Mouse (Mus musculus) midbrain, embryonic 10.5 days (tissue): ENCODE data around the gene Upf3b. TPM values are rescaled to one million over a fixed set of nuclear protein-coding genes. Genes with fewer than 3 reads are reported as not detected.
"Not testable (repeated sequence)": the region's sequence is repeated elsewhere in the genome, so short reads cannot be mapped to it uniquely, and the experiment has no call there.

Source experiments
- DNase-seq: peaks from one replicate; pipeline ENCODE4 v3.0.0-alpha.2; 2017; ENCODE audit warnings: low spot score
- H3K27ac ChIP-seq: fragments of 300-500 bp; sonication (generic); replicated peaks from 2 replicates; pipeline ENCODE4 v1.5.1; 2016; ENCODE audit warnings: mild to moderate bottlenecking
- H3K27me3 ChIP-seq: fragments of 300-500 bp; sonication (generic); 2 replicates; pipeline ENCODE4 v1.6.1; 2016; ENCODE audit warnings: low read depth, mild to moderate bottlenecking; ENCODE audit not compliant: poor library complexity, severe bottlenecking
- H3K36me3 ChIP-seq: fragments of 300-500 bp; sonication (generic); 2 replicates; pipeline ENCODE4 v1.6.1; 2016; ENCODE audit warnings: mild to moderate bottlenecking, moderate library complexity
- H3K4me1 ChIP-seq: fragments of 300-500 bp; sonication (generic); 2 replicates; pipeline ENCODE4 v1.6.1; 2016
- H3K4me3 ChIP-seq: fragments of 300-500 bp; sonication (generic); 2 replicates; pipeline ENCODE4 v1.5.1; 2016; ENCODE audit warnings: mild to moderate bottlenecking, moderate library complexity
- H3K9me3 ChIP-seq: fragments of 300-500 bp; sonication (generic); replicated peaks from 2 replicates; pipeline ENCODE4 v1.6.1; 2016; ENCODE audit warnings: mild to moderate bottlenecking
- WGBS: fragments of 180-500 bp; shearing (Covaris S2); methylation state at CpG from one replicate; pipeline ENCODE4 v1.1.7; 2016; 5-methylcytosine and 5-hydroxymethylcytosine counted together
- polyA plus RNA-seq: library from polyadenylated mRNA; unstranded; fragments of >200 nt; fragmentation: Nextera tagmentation; extraction: Ambion mirVana; gene quantifications from 2 replicates; pipeline ENCODE4 v1.2.1, GENCODE M21; 2016

Upf3b gene
- 19.3 and 20.8 TPM in 2 replicates for polyA plus RNA-seq

GRCm38 (mm10) chrX:37110193-37110880 lies at the start of gene Upf3b:
Gene Upf3b (minus strand): TSS chrX:37110322.
- H3K36me3 ChIP-seq: peaks cover 14% of the 10 kb centered on the region
- H3K27ac ChIP-seq: peak within 1 kb of the TSS; percentile 86
- 22% methylated on average over 30 of the region's 30 CpGs for WGBS
- peak; percentile 89 for DNase-seq
- peak within 1 kb of the TSS; percentile 63 for H3K4me3 ChIP-seq
- peaks cover 2% of the 10 kb centered on the region for H3K27me3 ChIP-seq
- H3K9me3 ChIP-seq: no peaks in the 10 kb centered on the region
- no peaks in the 10 kb centered on the region for H3K4me1 ChIP-seq

GRCm38 (mm10) chrX:37157839-37158238 lies 47.7 kb upstream of the Upf3b start:
- Histone ChIP-seq H3K9me3 (no peaks in the 10 kb centered on the region), H3K27ac (no peak overlapping the region), H3K36me3 (peaks cover 29% of the 10 kb centered on the region), H3K4me3 (no peak overlapping the region), H3K27me3 (no peaks in the 10 kb centered on the region), H3K4me1 (no peaks in the 10 kb centered on the region)
- DNase-seq: no peak
- WGBS: 50% methylated on average over 4 of the region's 4 CpGs

GRCm38 (mm10) chrX:37144954-37145353 lies 34.8 kb upstream of the Upf3b start:
- Histone ChIP-seq H3K4me3 (no peak overlapping the region), H3K4me1 (no peaks in the 10 kb centered on the region), H3K27me3 (no peaks in the 10 kb centered on the region), H3K27ac (no peak overlapping the region), H3K36me3 (peaks cover 49% of the 10 kb centered on the region), H3K9me3 (no peaks in the 10 kb centered on the region)
- DNase-seq: peak; percentile 13
- WGBS: 95% methylated on average over 2 of the region's 2 CpGs

GRCm38 (mm10) chrX:37144498-37144897 lies 34.4 kb upstream of the Upf3b start:
- H3K4me3 ChIP-seq: not testable (repeated sequence)
- peaks cover 50% of the 10 kb centered on the region for H3K36me3 ChIP-seq
- 25% methylated on average over 1 of the region's 4 CpGs for WGBS

GRCm38 (mm10) chrX:37141732-37142131 lies 31.6 kb upstream of the Upf3b start:
- Histone ChIP-seq H3K27ac (no peak overlapping the region), H3K4me3 (no peak overlapping the region), H3K4me1 (no peaks in the 10 kb centered on the region), H3K9me3 (no peaks in the 10 kb centered on the region), H3K27me3 (no peaks in the 10 kb centered on the region), H3K36me3 (peaks cover 67% of the 10 kb centered on the region)
- DNase-seq: no peak
- WGBS: 90% methylated on average over 3 of the region's 3 CpGs

More at GRCm38 (mm10) chrX:37144498-37144897, 34.4 kb upstream of the Upf3b start:
- not testable (repeated sequence) for H3K9me3 ChIP-seq, H3K4me1 ChIP-seq, H3K27ac ChIP-seq, H3K27me3 ChIP-seq, DNase-seq

GRCm38 (mm10) chrX:37126671-37127358 lies 16.7 kb upstream of the Upf3b start, which contains the start of gene Nkap:
Gene Nkap (plus strand): TSS chrX:37126795.
- peak within 1 kb of the TSS; percentile 73 for H3K4me3 ChIP-seq
- H3K36me3 ChIP-seq: peaks cover 7% of the 10 kb centered on the region
- DNase-seq: peak; percentile 72
- no peaks in the 10 kb centered on the region for H3K9me3 ChIP-seq
- H3K27ac ChIP-seq: peak within 1 kb of the TSS; percentile 90
- no peaks in the 10 kb centered on the region for H3K27me3 ChIP-seq
- 12% methylated on average over 58 of the region's 58 CpGs for WGBS
- peaks cover 11% of the 10 kb centered on the region for H3K4me1 ChIP-seq

GRCm38 (mm10) chrX:37125511-37125910 lies 15.4 kb upstream of the Upf3b start:
- Histone ChIP-seq H3K27me3 (no peaks in the 10 kb centered on the region), H3K36me3 (no peaks in the 10 kb centered on the region), H3K27ac (no peak overlapping the region), H3K9me3 (no peaks in the 10 kb centered on the region), H3K4me3 (no peak overlapping the region), H3K4me1 (peaks cover 11% of the 10 kb centered on the region)
- DNase-seq: no peak
- 94% methylated on average over 7 of the region's 7 CpGs for WGBS

GRCm38 (mm10) chrX:37120212-37120611 lies 10.1 kb upstream of the Upf3b start:
- Histone ChIP-seq H3K36me3 (no peaks in the 10 kb centered on the region), H3K27me3 (peaks cover 17% of the 10 kb centered on the region), H3K27ac (no peak overlapping the region), H3K4me1 (no peaks in the 10 kb centered on the region), H3K9me3 (0 out of 2 replicates have a peak, but pooled peaks cover 4% of the 10 kb centered on the region), H3K4me3 (no peak overlapping the region)
- DNase-seq: no peak
- WGBS: 76% methylated on average over 5 of the region's 5 CpGs

GRCm38 (mm10) chrX:37119585-37119984 lies 9.5 kb upstream of the Upf3b start:
- Histone ChIP-seq H3K4me3 (no peak overlapping the region), H3K4me1 (no peaks in the 10 kb centered on the region), H3K27ac (no peak overlapping the region), H3K9me3 (0 out of 2 replicates have a peak, but pooled peaks cover 4% of the 10 kb centered on the region), H3K27me3 (peaks cover 18% of the 10 kb centered on the region), H3K36me3 (no peaks in the 10 kb centered on the region)
- WGBS: 65% methylated on average over 3 of the region's 3 CpGs
- DNase-seq: no peak

- DNase-seq: no peak
- no peaks in the 10 kb centered on the region for H3K36me3 ChIP-seq
- H3K27ac ChIP-seq: no peak overlapping the region
- H3K4me3 ChIP-seq: no peak overlapping the region
- peaks cover 18% of the 10 kb centered on the region for H3K27me3 ChIP-seq
- no CpG with 5 or more reads among the region's 5 CpGs for WGBS
- H3K9me3 ChIP-seq: 0 out of 2 replicates have a peak, but pooled peaks cover 4% of the 10 kb centered on the region
- H3K4me1 ChIP-seq: no peaks in the 10 kb centered on the region
These were observed 7.0 kb upstream of the Upf3b start for GRCm38 (mm10) chrX:37117085-37117484.

- H3K36me3 ChIP-seq: peaks cover 10% of the 10 kb centered on the region
- no peaks in the 10 kb centered on the region for H3K4me1 ChIP-seq
- no peak for DNase-seq
- no peak overlapping the region for H3K27ac ChIP-seq
- no peaks in the 10 kb centered on the region for H3K9me3 ChIP-seq
- H3K27me3 ChIP-seq: peaks cover 7% of the 10 kb centered on the region
- H3K4me3 ChIP-seq: 0 out of 2 replicates have a peak overlapping the region, but pooled peaks have one; percentile 63
- 79% methylated on average over 4 of the region's 4 CpGs for WGBS
These were observed 715 bp upstream of the Upf3b start for GRCm38 (mm10) chrX:37110881-37111193.

GRCm38 (mm10) chrX:37109526-37110192 lies 463 bp downstream of the Upf3b start:
- WGBS: 13% methylated on average over 27 of the region's 27 CpGs
- Histone ChIP-seq H3K9me3 (no peaks in the 10 kb centered on the region), H3K36me3 (peaks cover 20% of the 10 kb centered on the region), H3K27me3 (no peaks in the 10 kb centered on the region), H3K27ac (peak overlapping the region; percentile 86), H3K4me3 (peak overlapping the region; percentile 63), H3K4me1 (no peaks in the 10 kb centered on the region)
- no peak for DNase-seq

GRCm38 (mm10) chrX:37103826-37104225 lies 6.3 kb downstream of the Upf3b start:
- H3K27me3 ChIP-seq: no peaks in the 10 kb centered on the region
- no peak overlapping the region for H3K27ac ChIP-seq
- H3K9me3 ChIP-seq: no peaks in the 10 kb centered on the region
- no peaks in the 10 kb centered on the region for H3K4me1 ChIP-seq
- peaks cover 66% of the 10 kb centered on the region for H3K36me3 ChIP-seq
- no peak overlapping the region for H3K4me3 ChIP-seq
- DNase-seq: no peak
- 65% methylated on average over 2 of the region's 2 CpGs for WGBS
